Mouse (Mus musculus) E14TG2a.4 (cell line): ENCODE results near the gene Kcnd3.

Experiments used
- H3K27me3 ChIP-seq: 2 replicates; pipeline ENCODE4 v1.6.1; 2014; ENCODE audit warnings: low read length, control low read depth; ENCODE audit not compliant: insufficient read depth
- H3K36me3 ChIP-seq: 2 replicates; pipeline ENCODE4 v1.6.1; 2014; ENCODE audit warnings: low read length, control low read depth; ENCODE audit not compliant: insufficient read depth
- H3K4me1 ChIP-seq: replicated peaks from 2 replicates; pipeline ENCODE4 v1.6.1; 2014; ENCODE audit warnings: low read depth, low read length, control low read depth
- H3K4me3 ChIP-seq: replicated peaks from 2 replicates; pipeline ENCODE4 v1.5.1; 2014; ENCODE audit warnings: mild to moderate bottlenecking, low read length
- H3K9me3 ChIP-seq: 2 replicates; pipeline ENCODE4 v1.6.1; 2014; ENCODE audit warnings: low read length, control low read depth
- CTCF ChIP-seq: conservative IDR thresholded peaks from 2 replicates; pipeline ENCODE4 v1.5.1; 2014; ENCODE audit warnings: low read length
- NANOG ChIP-seq: IDR thresholded peaks from 2 replicates; pipeline ENCODE4 v1.6.1; 2014; ENCODE audit warnings: borderline replicate concordance, low read length, mixed read lengths
- POU5F1 ChIP-seq: IDR thresholded peaks from 2 replicates; pipeline ENCODE4 v1.6.1; 2014; ENCODE audit warnings: low read length, borderline replicate concordance

The Kcnd3 gene

GRCm38 (mm10) chr3:105546611-105547071 is 94.5 kb downstream of the Kcnd3 start:
- Histone ChIP-seq H3K27me3 (peaks cover 16% of the 10 kb centered on the region), H3K36me3 (no peaks in the 10 kb centered on the region), H3K4me3 (no peak overlapping the region), H3K4me1 (no peaks in the 10 kb centered on the region), H3K9me3 (no peaks in the 10 kb centered on the region)
- TF ChIP-seq CTCF (no peak), POU5F1 (no peak), NANOG (no peak)

GRCm38 (mm10) chr3:105548074-105548771 is 96.1 kb downstream of the Kcnd3 start:
- Histone ChIP-seq H3K36me3 (no peaks in the 10 kb centered on the region), H3K4me1 (no peaks in the 10 kb centered on the region), H3K9me3 (no peaks in the 10 kb centered on the region), H3K4me3 (no peak overlapping the region), H3K27me3 (peaks cover 16% of the 10 kb centered on the region)
- TF ChIP-seq CTCF (no peak), NANOG (no peak), POU5F1 (no peak)

- Histone ChIP-seq H3K36me3 (no peaks in the 10 kb centered on the region), H3K27me3 (peaks cover 28% of the 10 kb centered on the region), H3K9me3 (peaks cover 9% of the 10 kb centered on the region; the same call in 1 of the 2 replicates), H3K4me1 (peaks cover 10% of the 10 kb centered on the region), H3K4me3 (no peak overlapping the region)
- no peak for TF ChIP-seq CTCF
- TF ChIP-seq POU5F1: no peak
- TF ChIP-seq NANOG: no peak
Observed at GRCm38 (mm10) chr3:105559456-105559855, 107.3 kb downstream of the Kcnd3 start.

GRCm38 (mm10) chr3:105566973-105567372 is 114.8 kb downstream of the Kcnd3 start:
- Histone ChIP-seq H3K4me1 (peaks cover 5% of the 10 kb centered on the region; the same call in 1 of the 2 replicates), H3K4me3 (no peak overlapping the region), H3K9me3 (peaks cover 6% of the 10 kb centered on the region; the same call in 1 of the 2 replicates), H3K27me3 (peaks cover 75% of the 10 kb centered on the region), H3K36me3 (no peaks in the 10 kb centered on the region)
- no peak for TF ChIP-seq NANOG
- no peak for TF ChIP-seq POU5F1
- TF ChIP-seq CTCF: no peak

- no peak overlapping the region for H3K4me3 ChIP-seq
- peaks cover 6% of the 10 kb centered on the region; the same call in 1 of the 2 replicates for H3K9me3 ChIP-seq
- TF ChIP-seq NANOG: no peak
- no peak for TF ChIP-seq POU5F1
- TF ChIP-seq CTCF: no peak
- no peaks in the 10 kb centered on the region for H3K36me3 ChIP-seq
- H3K27me3 ChIP-seq: peaks cover 80% of the 10 kb centered on the region
- peaks cover 5% of the 10 kb centered on the region; the same call in 1 of the 2 replicates for H3K4me1 ChIP-seq
Observed at GRCm38 (mm10) chr3:105567472-105567871, 115.3 kb downstream of the Kcnd3 start.

GRCm38 (mm10) chr3:105568403-105568802 is 116.3 kb downstream of the Kcnd3 start:
- H3K9me3 ChIP-seq: no peaks in the 10 kb centered on the region
- peaks cover 5% of the 10 kb centered on the region; the same call in 1 of the 2 replicates for H3K4me1 ChIP-seq
- H3K4me3 ChIP-seq: no peak overlapping the region
- no peak for TF ChIP-seq NANOG
- no peaks in the 10 kb centered on the region for H3K36me3 ChIP-seq
- peaks cover 83% of the 10 kb centered on the region for H3K27me3 ChIP-seq

- no peak for TF ChIP-seq POU5F1
- TF ChIP-seq CTCF: 0 out of 2 replicates have a peak, but pooled peaks have one; percentile 2
- TF ChIP-seq NANOG: no peak
- H3K27me3 ChIP-seq: peaks cover 86% of the 10 kb centered on the region
- peaks cover 5% of the 10 kb centered on the region; the same call in 1 of the 2 replicates for H3K4me1 ChIP-seq
- H3K9me3 ChIP-seq: no peaks in the 10 kb centered on the region
- no peak overlapping the region for H3K4me3 ChIP-seq
- H3K36me3 ChIP-seq: no peaks in the 10 kb centered on the region
Observed at GRCm38 (mm10) chr3:105568851-105569250, 116.7 kb downstream of the Kcnd3 start.

GRCm38 (mm10) chr3:105569310-105569752 is 117.2 kb downstream of the Kcnd3 start:
- Histone ChIP-seq H3K4me3 (no peak overlapping the region), H3K9me3 (no peaks in the 10 kb centered on the region), H3K27me3 (peaks cover 86% of the 10 kb centered on the region), H3K36me3 (no peaks in the 10 kb centered on the region), H3K4me1 (peaks cover 5% of the 10 kb centered on the region; the same call in 1 of the 2 replicates)
- TF ChIP-seq CTCF (no peak), POU5F1 (no peak), NANOG (no peak)
